Mouse (Mus musculus) adrenal gland, adult 8-10 months (tissue): ENCODE measurements around the gene Ears2. TPM values are rescaled to one million over a fixed set of nuclear protein-coding genes. Genes with fewer than 3 reads are reported as not detected.

ENCODE experiments used
- DNase-seq: peaks from one replicate; pipeline ENCODE4 v3.0.0; 2022
- total RNA-seq, 4 experiments: library from RNA; stranded (reverse); gene quantifications; 2 replicates each; pipeline ENCODE4 v1.2.4; 2022

The Ears2 gene
- total RNA-seq, 4 experiments from 2014 or later = 17.8 to 23.3 (median 20.0) TPM

- DNase-seq = peak; percentile 14
These were observed 21.9 kb downstream of the Ears2 start for GRCm38 (mm10) chr7:122045181-122045634.

GRCm38 (mm10) chr7:122044106-122044505, 23.0 kb downstream of the Ears2 start:
- no peak for DNase-seq

- no peak for DNase-seq
These were observed 32.7 kb downstream of the Ears2 start for GRCm38 (mm10) chr7:122034348-122034747.

- no peak for DNase-seq
These were observed 33.7 kb downstream of the Ears2 start for GRCm38 (mm10) chr7:122033371-122033770.

- no peak for DNase-seq
These were observed 44.9 kb downstream of the Ears2 start for GRCm38 (mm10) chr7:122022131-122022530.

- peak; percentile 81 for DNase-seq
These were observed 46.3 kb downstream of the Ears2 start, which contains the start of gene Gga2 for GRCm38 (mm10) chr7:122020667-122021354. Gga2 (minus strand) TSS chr7:122021222.

GRCm38 (mm10) chr7:122020273-122020666, 46.8 kb downstream of the Ears2 start:
- no peak for DNase-seq

GRCm38 (mm10) chr7:122018978-122019377, 48.1 kb downstream of the Ears2 start:
- no peak for DNase-seq

- no peak for DNase-seq
These were observed 48.8 kb downstream of the Ears2 start for GRCm38 (mm10) chr7:122018247-122018646.

GRCm38 (mm10) chr7:122015734-122016133, 51.3 kb downstream of the Ears2 start:
- peak; percentile 47 for DNase-seq

- DNase-seq = peak; percentile 35
These were observed 52.0 kb downstream of the Ears2 start for GRCm38 (mm10) chr7:122015105-122015504.

- DNase-seq = no peak
These were observed 54.1 kb downstream of the Ears2 start for GRCm38 (mm10) chr7:122012949-122013348.

GRCm38 (mm10) chr7:122012370-122012769, 54.7 kb downstream of the Ears2 start:
- DNase-seq = no peak

- DNase-seq = no peak
These were observed 66.7 kb downstream of the Ears2 start for GRCm38 (mm10) chr7:122000396-122000795.

- no peak for DNase-seq
These were observed 71.1 kb downstream of the Ears2 start for GRCm38 (mm10) chr7:121995961-121996360.

Other genes starting within 250 kb of the Ears2 start
- under 1 TPM; 0.11 to 0.44 (median 0.13) TPM for gene Scnn1b, start 202.2 kb downstream of the Ears2 start, total RNA-seq
- 10 to 100 TPM; 31.8 to 48.8 (median 40.1) TPM for gene Cog7, start 85.6 kb downstream of the Ears2 start, total RNA-seq
- 10 to 100 TPM; 18.0 to 29.3 (median 22.4) TPM for gene Gga2, start 46.0 kb downstream of the Ears2 start, total RNA-seq
- 10 to 100 TPM; 46.0 to 56.0 (median 50.4) TPM for gene Ubfd1, start 88 bp downstream of the Ears2 start, total RNA-seq
- gene Ndufab1, start 34.6 kb upstream of the Ears2 start, total RNA-seq = 100 to 1,000 TPM; 279 to 424 (median 346) TPM
- 1 to 10 TPM; 1.5 to 2.5 (median 2.1) TPM for gene Palb2, start 65.7 kb upstream of the Ears2 start, total RNA-seq
- gene Dctn5, start 65.8 kb upstream of the Ears2 start, total RNA-seq = 10 to 100 TPM; 63.1 to 82.7 (median 76.1) TPM
- gene Plk1, start 92.2 kb upstream of the Ears2 start, total RNA-seq = 1 to 10 TPM; 2.1 to 3.1 (median 2.6) TPM
- under 1 TPM; 0.15 to 0.43 (median 0.35) TPM for gene Ern2, start 118.9 kb upstream of the Ears2 start, total RNA-seq
- 1 to 10 TPM; 1.2 to 4.5 (median 2.4) TPM for gene Chp2, start 152.2 kb upstream of the Ears2 start, total RNA-seq
- 10 to 100 TPM; 15.1 to 28.3 (median 21.8) TPM for gene Prkcb, start 221.5 kb upstream of the Ears2 start, total RNA-seq